Mouse (Mus musculus) spleen, embryonic (tissue): ENCODE results near the gene Zfp644.
"Not testable (repeated sequence)": the region's sequence is repeated elsewhere in the genome, so short reads cannot be mapped to it uniquely, and the experiment has no call there.

Experiments
- CTCF ChIA-PET: fragments of 350-600 bp; sonication (Branson Sonifier 250); formaldehyde crosslinking; loops from one replicate; lab custom pipeline; 2022; lab: Charles Lee

Zfp644 gene

DNA sequence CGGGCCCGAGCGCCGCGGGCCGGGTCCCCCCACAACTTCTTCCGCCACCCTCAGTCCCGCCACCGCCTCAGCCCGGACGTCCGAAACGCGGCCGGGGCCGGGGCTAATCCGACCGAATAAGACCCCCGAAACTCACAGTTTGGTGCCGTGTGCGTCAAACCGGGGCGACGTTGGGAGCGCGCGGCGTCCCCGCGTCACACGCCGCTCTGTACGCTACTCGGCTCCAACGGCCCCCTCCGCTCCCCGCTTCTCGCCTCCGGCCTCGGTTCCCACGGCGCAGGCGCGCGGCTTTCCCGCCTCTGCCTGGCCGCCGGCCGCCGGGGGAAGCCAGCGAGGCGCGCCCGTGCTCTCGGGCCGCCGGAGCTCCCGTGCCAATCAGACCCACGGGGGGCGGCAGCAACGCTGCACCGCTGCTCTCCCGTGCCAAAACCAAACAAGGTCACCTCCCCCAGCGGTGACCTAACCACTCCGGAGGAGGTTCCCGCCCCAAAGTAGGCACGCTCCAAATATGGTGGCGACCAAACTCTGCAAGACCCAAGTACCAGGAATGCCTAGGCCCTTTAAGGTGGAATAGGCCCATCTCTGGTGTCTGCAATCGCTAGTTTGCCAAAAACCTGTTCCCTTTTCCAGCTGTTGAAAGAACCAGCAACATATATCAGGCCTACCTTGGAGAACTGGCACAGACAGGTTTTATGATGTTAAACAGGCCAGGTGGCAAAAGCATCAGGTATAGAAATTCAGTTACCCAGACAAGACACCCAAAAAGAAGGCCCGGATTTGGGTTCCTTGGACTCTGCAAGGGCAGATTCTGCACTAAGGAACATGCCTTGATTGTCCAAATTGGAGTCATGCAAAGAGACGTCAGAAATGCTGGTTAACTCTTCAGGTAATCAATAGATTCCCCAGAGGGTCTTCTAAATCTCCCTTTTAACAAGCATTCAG is at the start of gene Zfp644:
TSS of gene Zfp644 (minus strand) at position 892 of the 942 bp plus-strand sequence.
- CTCF ChIA-PET = no interaction called here

GRCm38 (mm10) chr5:106739716-106740115 is 42.6 kb upstream of the Zfp644 start:
- CTCF ChIA-PET = no interaction called here

DNA sequence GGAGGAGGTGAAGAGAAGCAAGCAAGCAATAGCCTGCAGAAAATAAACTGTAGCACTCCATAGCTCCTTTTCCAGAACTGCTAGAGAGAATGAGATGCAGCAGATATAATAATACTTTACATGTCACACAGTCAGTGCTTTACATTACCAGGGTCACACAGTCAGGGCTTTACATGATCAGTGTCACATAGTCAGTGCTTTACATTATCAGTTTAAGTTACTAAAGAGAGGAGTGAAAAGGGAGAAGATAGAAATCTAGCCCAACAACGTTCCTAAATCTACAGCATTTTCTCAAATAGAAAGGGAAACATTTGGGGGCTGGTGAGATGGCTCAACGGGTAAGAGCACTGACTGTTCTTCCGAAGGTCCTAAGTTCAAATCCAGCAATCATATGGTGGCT is 26.4 kb upstream of the Zfp644 start:
- CTCF ChIA-PET = no interaction called here

DNA sequence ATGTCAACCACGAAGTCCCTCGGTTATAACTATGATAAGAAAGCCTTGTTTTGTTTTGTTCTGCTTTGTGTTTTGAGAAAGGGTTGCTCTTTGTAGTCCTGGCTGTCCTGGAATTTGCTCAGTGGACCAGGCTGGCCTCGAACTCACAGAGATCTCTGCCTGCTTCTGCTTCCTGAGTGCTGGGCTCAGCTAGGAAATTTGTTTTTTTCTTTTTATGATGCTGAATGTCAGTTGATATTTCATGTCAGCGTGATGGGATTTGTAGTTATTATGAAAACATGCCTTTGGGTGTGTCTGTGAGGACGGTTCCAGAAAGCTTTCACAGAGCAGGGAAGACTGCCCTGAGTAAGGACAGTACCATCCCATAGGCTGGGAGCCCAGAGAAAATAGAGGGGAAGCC is 25.7 kb upstream of the Zfp644 start:
- CTCF ChIA-PET = no interaction called here

DNA sequence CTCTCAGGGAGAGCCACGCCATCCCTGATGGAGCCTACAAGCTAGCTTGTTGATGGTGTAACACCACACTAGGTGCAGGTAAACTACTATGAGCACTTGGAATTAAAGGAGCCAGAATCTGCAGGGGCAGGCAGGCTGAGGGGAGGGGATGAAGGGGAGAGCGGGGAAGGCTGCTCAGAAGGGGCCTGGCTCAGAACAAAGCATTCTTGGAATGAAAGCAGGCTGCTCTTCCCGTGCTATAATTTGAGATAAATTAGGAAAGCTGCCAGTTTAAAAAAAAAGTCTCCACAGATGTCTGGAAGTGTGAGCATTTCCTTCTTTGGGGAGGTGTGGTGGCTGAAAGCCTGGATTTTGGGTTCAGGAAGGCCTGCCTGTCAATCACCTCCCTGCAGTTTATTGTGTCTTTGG is 14.8 kb upstream of the Zfp644 start:
- CTCF ChIA-PET = no interaction called here

DNA sequence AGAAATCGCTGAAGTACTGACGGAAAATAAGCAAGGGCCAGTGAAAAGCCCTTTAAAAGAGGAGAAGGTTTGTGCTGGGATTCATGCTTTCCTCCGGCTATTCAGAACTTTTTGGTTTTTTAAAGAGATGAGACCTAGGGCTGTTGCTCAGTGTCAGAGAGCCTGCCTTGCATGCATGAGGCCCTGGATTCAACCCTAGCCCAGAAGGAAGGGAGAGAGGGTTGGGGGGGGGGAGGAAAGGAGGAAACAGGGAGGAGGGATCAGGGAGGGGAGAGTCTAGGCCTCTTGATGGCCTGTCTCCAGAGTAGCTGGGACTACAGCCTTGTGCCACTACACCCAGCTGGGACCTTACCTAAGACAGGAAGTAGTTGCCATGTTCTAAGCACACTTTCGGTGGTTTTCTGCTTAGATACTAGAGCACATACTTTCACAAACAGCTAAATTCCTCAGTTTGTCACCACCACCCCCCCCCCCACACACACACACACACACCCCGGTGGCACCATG is 14.2 kb upstream of the Zfp644 start:
- CTCF ChIA-PET = no interaction called here

- CTCF ChIA-PET = no interaction called here
Measured at GRCm38 (mm10) chr5:106710611-106711010, 13.5 kb upstream of the Zfp644 start.

DNA sequence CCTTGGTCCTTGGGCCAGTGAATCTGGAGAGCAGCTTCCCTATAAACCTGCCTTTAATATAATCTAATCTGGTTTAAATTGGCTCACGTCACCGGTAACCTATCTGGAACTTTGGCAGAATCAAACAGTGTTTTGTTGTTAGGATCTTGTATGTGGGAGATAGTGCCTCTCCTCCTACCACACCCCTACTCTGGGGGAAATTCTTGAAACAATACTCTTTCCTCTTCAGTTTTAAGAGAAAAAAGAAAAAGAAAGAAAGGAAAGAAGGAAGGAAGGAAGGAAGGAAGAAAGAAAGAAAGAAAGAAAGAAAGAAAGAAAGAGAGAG is 13.0 kb upstream of the Zfp644 start:
- CTCF ChIA-PET = interaction anchor here (0.7 to 1.5 kb wide), 2 partner anchors 12 to 82 kb away, joined by 4 to 17 read pairs; no protein-coding TSS in a partner anchor

DNA sequence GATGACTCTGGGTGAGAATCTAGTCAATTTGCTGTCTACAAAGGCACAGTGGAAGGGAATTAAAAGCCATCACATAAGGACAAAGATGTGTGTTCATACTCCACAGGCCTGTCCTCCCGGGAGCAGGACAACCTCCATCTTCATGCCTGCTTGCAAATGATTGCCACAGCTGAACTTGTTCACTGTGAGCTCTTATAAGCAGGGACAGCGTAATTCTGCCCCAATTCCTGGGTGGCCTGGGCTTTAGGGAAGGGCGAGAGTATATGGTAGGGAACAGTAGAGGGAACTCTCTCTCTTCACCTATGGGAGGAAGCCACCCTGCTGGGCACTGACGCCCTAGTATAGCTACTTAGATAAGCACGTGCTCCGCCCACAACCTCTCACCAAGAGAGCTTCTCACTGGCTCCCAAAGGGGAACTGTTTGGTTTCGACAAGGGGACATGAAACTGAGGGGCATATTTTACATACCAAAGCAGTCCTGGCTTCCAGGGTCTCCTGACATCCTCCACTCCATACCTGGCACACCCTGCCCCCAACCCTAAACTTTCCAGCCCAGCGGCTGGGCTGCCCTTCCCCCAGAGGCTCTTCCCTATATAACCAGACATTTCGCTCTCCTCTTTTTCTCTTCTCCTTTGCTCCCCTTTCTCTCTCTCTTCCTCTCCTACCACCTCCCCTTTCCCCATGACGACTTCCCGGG is 12.4 kb upstream of the Zfp644 start:
- CTCF ChIA-PET = interaction anchor here (0.7 to 1.5 kb wide), 2 partner anchors 11 to 81 kb away, joined by 4 to 17 read pairs; no protein-coding TSS in a partner anchor

GRCm38 (mm10) chr5:106706363-106706762 is 9.3 kb upstream of the Zfp644 start:
- CTCF ChIA-PET = no interaction called here

DNA sequence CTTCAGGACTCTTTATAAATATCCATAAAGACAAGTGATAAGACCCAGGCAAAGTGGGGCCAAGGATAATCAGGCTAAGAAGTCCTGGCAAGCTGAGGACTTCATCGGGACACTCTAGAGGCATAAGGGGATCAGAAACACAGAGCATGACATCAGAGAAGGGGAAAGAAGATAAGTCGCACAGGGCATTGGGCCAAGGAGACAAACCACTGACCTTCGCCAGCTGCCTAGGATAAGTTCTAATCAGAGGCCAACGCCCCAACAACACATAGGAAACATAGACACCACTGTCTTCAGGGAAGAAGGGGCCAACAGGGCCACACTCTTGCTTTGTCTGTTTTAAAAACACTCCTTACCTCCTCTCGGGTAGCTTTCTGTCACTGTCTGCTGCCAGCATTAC is 8.1 kb upstream of the Zfp644 start:
- CTCF ChIA-PET = no interaction called here

GRCm38 (mm10) chr5:106695681-106696395 is 1.2 kb downstream of the Zfp644 start:
- CTCF ChIA-PET = interaction anchor here (0.6 to 0.9 kb wide), 2 partner anchors 9 to 1740 kb away, joined by 3 to 15 read pairs; no protein-coding TSS in a partner anchor

DNA sequence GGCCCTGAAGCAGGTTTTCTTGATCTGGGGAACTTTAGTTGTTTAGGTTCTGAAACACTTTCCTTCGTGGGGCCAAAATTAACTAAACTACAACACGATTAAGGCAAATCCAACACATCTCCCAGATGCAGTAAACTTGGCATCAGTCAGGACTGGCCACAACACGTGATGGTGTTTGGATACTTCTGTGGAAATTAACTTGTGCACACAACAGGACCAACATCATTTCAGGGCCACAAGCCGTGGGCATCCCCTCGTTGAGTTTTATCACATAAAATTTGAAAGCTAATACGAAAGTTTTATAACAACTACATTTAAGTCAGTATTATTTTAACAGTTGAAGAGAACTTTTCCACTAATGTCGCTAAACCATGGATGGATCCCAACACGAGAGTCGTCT is 1.9 kb downstream of the Zfp644 start:
- CTCF ChIA-PET = interaction anchor here (0.6 to 0.9 kb wide), 2 partner anchors 8 to 1740 kb away, joined by 3 to 15 read pairs; no protein-coding TSS in a partner anchor

DNA sequence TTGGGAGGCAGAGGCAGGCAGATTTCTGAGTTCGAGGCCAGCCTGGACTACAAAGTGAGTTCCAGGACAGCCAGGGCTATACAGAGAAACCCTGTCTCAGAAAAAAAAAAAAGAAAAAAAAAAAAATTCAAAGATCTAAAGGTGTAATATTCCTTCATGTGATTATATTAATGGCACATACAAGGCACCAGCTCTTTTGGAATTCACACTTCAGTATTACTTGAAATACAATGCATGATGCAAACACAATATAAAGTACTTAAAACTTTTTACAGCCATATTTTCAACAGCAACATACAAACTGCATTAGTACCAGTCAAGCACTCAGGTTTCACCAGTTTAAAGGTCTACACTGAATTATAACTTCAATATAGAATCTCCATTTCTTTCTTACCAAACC is 2.4 kb downstream of the Zfp644 start:
- CTCF ChIA-PET = no interaction called here

DNA sequence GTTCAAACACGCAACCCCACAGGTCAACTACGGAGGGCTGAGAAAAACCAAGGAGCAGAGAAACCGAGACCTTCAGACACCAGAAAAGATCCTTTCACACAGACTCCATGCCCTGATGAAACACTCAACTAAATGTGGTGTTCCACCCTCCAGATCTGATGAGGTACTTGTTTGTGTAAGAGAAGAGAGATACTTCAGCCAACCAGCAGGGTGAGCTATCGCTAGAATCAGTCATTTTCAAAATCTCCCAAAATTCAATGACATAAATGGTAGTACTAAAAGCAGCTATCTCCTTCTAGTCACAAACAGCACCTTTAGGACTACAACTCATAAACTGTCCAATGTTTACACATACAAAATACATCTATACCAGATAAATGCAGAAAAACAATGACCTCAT is 4.1 kb downstream of the Zfp644 start:
- CTCF ChIA-PET = no interaction called here

- CTCF ChIA-PET = no interaction called here
Measured at GRCm38 (mm10) chr5:106680636-106681458, 16.2 kb downstream of the Zfp644 start.

DNA sequence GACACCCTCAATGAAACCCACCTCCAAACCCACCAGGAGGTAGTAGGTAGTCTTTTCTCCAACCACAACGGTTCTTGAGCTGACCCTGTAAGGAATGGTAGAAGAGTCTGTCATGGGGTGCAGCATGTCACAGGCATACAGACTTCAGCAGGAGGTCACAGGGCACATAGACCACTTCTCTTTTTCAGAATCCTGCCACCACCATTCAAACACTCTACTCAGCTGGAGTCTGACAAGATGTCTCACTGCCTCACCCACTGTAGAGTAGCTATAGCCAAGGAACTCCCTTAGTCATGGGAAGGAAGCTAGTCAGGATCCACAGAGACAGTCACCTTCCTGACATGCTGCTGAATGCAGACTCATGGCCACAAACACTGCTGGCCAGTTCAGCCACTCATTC is 17.4 kb downstream of the Zfp644 start:
- CTCF ChIA-PET = no interaction called here

DNA sequence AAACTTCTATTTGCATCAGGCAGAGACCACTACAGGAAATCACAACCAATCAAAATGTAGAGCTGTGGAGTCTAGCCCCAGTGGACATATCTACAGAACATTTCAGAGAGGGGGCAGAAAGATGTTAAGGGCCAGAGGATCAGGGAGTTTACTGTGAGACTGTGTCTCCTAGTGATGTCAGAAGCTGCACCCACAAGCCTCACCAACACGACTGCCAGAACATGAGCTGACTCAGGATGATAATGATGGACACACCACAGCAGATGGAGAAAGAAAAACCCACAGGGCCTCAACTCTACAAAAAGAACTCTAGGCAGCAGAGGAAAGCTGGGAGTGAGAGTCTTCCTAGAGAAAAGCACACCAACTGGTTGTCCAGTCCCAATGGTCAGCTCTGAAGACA is 18.3 kb downstream of the Zfp644 start:
- CTCF ChIA-PET = not testable (repeated sequence)

DNA sequence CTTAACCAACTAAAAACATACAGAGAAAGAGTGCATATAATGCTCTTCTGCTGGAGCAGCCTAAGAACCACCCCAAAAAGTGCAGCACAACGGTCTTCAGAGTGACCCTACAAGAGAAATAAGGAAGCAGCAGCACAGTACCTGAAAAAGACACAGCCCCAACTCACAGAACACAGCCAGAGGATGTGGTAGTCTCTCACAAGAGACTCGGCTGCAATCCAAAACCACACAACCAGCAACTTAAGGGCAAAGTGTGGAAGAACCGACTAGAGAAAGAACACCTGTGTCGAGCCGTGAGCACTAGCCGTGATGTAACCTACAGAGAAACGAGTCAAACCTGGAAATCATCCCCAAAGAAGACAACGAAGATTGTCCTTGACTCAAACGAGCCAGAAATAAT is 20.3 kb downstream of the Zfp644 start:
- CTCF ChIA-PET = no interaction called here

DNA sequence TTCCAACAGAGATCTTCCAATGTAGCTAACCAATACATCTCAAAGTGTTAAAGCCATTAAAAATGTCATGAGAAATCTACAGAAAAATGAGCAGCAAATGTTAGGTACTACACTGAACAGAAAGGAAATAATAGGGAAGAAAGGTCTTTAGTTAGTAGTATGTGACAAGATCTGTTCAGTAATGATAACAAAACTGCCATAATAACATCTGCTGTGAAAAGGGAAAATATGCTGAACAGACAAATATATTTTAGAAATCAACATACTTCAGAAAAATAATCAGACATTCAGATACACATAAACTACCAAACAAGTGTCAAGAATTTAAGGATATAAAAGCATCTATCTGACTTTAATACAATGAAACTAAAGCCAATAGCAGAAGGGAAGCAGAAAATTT is 24.5 kb downstream of the Zfp644 start:
- CTCF ChIA-PET = no interaction called here

DNA sequence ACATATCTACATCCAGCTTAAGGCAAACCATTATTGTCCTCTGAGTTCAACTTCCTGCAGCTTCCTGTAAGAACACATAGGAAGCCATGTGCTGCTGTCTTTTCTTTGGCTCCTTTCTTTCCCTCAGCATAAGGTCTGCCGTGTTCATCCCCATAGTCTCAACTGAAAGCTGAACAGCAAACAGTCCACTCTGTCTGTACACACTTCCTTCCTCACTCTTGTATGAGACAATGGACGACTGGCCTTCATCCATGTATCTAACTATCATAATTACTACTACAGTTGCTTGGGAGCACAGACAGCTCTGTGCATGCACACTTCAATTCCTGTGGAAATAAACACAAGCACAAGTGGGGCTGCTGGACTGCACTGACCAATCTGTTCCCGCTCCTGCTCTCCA is 25.2 kb downstream of the Zfp644 start:
- CTCF ChIA-PET = no interaction called here
